Mouse (Mus musculus): ENCODE measurements at regions not wholly inside any gene's neighbourhood (a gene's known extent, or its start where the extent isn't known, plus 50 kb on each side); places are given as distances from the start of the nearest gene placed in this dataset.
"Not testable (repeated sequence)": the region's sequence is repeated elsewhere in the genome, so short reads cannot be mapped to it uniquely, and the experiment has no call there.

DNA sequence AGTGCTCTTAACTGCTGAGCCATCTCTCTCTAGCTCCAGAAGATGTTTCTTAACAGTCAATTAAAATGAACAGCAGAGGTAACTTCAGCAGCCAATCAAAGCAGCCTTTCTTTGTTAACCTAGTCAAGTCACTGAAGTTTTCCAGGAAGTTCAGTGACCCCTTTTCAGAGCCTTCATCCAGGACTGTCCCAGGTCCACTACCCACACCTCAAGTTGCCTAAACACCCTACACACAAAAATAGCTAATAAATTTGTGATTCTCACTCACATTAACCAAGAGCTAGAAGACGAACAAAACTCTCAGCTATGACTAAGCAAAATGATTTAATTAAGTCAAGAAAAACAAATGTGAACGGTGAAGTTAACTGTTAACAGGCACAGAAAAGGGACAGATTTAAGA lies 214.0 kb upstream of the Smim15 start:
- DNase-seq: peak in 1 of 2 experiments; percentile 25

DNA sequence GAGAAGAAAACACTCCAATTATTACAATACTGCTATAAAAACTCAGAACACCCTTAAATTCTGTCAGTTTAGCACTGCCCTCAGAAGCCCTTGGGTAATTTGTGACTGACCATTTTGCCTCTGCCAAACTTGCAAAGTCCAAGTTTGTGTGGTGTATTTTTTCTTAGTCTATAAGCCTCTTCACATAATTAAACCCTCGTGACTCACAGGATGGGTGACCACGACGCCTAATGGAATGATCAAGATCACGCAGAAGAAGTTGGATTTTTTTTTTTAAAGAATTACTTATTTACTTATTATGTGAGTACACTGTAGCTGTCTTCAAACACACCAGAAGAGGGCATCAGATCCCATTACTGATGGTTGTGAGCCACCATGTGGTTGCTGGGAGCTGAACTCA lies 214.4 kb upstream of the Smim15 start:
- peak in 1 of 2 experiments; percentile 48 for DNase-seq

DNA sequence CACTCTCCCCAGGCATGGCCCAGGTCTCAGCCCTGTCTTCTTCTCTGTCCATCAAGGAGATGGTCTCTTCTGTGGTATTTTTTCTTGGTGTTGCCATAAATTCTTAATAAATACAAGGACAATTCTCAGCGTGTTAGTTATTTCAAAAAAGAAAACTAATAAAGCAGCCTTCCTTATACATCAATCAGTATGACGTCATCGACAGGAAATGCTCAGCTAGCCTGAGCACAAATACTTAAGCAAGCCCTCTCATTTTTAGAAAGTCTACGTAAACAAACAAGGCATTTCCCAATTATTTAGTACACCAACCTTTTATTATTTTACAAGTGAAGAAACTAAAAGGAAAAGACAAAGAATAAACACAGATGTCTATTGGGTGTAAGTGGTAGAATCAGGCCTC lies 218.6 kb upstream of the Smim15 start:
- no peak for DNase-seq

DNA sequence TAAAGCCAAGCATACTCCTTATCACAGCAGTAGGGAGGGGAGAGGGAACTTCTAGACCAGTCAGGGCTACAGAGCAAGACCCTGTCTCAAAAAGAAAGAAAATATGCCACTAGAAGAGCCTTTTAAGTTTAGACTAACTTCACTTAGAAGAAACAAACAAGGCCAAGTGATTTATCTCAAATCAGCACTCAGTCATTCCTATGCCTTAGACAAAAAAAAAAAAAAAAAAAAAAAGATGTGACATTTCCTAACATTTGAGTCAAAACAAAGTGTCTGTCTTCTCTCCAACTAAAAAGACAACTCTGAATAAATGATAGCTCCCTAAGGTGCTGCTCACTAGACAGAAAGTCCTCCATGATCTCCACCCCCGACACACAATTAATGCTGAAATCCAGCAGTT lies 220.9 kb upstream of the Smim15 start:
- DNase-seq: no peak

DNA sequence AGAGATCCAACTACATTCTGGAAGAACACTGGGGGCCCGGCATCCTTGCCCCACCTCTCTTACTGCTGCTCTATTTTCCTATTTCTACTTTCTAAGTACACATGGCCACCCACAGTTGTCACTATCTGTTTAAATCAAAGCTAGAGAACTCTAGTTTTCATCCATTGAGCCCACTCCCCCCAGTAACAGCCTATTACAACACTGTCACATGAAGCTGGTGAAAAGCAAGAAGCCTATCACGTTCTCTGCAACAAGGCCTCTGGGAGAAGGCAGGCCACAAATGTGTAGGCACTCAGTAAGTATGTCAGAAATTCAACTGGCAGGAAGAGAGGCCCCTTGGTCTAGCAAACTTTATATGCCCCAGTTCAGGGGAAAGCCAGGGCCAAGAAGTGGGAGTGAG lies 222.0 kb upstream of the Smim15 start:
- no peak for DNase-seq

DNA sequence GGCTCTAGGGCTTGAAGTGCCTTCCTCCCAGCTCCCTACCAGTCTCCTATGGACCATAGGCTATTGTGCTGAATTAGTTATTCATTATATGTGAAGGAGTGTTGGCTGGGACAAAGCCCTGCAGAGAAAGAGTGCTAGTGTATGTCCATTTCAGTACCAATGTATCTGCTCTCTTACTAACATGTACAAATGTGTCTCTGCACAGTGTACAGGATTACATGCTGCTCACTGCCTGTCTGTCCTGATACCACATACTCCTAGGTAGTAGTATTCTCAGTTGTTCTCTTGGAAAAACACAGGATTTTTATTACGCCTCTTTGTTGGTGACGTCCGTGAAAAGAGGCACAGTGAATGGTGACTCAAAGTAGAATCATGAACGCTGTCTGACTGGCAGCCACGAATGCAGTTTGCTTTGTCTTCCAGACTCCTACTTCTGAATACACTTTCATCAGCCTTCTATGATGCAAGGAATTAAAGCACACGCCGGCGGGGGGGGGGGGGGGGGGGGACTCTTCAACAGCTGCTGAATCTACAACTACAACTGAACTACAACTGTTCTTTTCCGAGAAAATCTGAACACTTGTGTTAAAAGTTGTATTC lies 230.6 kb upstream of the Smim15 start:
- no peak for DNase-seq

DNA sequence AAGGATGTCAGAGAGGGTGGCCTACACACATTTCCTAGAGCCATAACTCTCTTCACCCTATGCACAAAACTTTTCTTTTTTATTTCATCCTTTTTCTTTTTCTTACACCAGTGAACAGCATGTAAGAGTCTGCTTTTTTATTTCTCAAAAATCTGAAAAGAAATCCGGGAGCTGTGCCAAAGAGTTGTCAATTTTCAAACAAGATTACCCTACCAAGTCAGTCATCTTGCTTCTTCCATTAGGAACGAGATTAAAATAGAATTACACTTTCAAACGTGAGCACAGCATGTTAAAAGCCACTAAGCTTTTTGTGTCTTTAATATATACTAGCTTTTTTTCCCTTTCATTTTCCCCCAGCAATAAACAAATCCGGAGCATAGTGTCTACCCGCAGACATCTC lies 232.2 kb upstream of the Smim15 start:
- DNase-seq: no peak

DNA sequence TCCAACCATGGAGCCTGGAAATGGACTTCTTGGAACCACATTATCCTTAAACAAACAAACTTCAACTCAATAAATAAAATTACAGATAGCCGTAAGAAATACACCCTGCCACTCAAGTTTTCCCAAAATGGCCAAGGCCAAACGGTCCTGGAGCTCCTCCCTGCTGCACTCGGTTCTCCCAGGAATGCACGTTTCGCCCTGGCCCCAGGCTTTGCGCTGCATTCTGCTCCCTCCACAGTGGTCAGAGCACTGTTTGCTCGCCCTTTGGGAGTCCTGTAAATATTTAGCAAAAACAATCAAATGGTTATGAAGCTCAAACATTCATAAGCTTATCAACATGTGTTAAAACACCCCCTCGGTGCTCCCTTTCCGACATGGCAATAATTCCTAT lies 233.4 kb upstream of the Smim15 start:
- DNase-seq: no peak

DNA sequence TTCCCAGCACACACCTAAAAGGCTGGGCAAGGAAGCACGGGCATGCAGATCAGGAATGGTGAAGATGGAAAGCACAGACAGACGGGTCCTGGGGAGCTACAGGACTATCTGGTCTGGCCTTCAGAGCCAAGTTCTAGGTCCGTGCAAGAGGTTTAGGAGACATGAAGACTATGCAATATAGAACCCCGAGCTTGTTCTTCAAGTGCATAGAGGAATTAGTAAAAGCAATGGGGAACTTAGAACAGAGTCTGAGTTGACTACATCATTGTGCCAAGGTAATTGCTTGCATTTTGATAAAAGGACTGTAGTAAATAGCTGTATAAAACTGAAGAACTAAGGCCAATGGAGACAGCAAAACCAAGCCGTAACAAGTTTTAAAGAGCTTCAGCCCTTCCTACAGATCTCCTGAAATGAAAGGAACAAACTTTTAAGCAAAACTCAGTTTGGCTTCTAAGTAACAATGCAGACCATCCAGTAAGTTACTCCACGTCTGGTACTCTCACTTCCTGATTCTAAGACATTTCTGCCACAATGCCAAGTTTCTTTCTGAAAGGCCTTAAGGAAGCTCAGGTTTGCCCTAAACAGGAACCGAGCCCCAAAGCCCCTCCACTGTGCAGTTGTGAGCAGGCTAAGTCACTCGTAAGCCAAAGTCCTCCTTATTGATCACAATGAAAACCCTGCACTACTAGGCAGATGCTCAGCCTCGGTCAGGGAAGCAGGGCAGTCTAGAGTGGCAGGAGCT lies 234.0 kb upstream of the Smim15 start:
- no peak for DNase-seq

DNA sequence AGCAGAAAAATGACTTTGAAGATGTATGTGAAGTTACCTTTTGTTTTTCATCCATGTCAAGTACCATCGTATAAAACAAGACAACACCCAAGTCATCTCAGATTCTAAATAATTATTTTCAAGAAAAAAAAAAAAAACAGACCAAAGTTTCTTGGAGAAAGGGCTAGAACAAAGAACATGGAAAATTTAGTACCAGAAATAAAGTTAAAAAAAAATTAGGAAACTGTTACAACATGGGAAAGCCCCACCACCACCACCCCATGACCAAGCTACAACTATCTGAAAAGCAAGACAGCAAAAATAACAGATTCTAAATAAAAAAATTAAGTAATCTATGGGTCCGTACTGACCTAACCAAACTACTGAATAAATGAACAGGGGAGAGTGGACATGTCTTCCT lies 235.3 kb upstream of the Smim15 start:
- DNase-seq: no peak

DNA sequence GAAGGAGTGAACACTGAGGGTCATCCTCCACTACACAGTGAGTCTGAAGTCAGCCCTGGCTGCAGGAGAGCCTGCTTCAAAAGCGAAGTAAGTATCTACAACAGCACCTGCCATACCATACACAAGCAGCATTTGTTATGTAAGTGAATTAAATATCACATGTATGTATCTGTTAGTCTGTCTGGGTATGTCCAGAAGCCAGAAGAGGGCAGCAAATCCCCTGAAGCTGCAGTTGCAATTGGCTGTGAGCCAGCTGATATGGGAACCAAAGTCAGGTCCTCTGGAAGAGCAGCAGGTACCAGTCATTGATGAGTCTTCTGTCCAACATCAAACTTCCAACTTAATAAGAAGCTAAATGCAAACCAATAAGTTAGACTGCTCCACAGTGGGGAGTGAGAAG lies 239.8 kb upstream of the Smim15 start:
- DNase-seq: peak in 1 of 2 experiments; percentile 34

DNA sequence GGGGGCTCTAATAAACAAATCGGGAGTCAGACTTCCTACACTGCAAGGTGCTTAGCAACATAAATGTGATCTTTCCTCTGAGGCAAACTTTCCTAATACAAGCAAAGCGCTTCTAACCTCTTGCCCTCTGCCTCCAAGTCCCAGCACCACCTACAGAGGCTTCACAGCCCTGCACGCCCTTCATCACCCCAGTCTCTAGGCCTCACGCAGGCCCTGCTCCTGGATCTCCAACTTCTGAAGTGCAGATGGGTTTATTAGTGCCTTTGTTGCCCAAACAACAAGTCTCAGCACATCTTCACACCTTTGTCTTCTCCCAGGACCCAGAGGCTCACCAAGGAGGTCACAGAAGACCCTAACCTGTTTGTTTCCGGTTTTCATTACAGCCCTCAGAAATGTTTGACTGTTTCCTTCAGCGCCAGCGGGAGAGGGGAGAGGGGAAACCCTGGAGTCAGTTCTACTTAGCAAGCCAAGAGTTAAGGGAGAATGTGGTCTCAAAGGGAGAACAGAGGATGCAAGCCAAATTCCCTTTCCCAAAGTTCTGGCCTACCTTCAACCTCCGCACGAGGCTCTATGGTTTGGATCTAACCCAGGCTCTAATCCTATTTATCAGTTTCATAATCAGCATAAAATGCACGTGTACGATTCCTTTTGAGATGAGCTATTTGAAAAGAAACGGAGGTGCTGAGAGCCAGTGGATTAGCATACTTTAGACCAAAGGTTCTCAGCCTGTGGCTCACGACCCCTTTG lies 244.9 kb upstream of the Smim15 start:
- DNase-seq: no peak

DNA sequence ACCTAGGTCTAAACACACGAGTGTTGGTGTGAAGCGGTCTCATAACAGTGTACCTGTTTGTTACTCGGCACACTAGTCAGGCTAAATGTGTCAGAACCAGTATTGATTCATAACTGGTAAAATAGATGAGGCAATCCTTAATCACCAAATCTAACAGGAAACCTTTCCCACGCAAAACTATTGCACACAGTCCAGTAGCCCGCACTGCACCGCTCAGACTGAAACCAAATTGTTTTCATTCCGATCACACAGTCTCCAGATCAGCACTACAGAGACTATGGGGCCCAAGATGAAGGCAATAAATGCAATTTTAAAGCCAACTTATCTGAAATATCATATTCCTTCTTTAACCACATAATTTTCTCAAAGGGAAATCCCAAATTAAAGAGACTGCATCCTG lies 246.1 kb upstream of the Smim15 start:
- DNase-seq: no peak

DNA sequence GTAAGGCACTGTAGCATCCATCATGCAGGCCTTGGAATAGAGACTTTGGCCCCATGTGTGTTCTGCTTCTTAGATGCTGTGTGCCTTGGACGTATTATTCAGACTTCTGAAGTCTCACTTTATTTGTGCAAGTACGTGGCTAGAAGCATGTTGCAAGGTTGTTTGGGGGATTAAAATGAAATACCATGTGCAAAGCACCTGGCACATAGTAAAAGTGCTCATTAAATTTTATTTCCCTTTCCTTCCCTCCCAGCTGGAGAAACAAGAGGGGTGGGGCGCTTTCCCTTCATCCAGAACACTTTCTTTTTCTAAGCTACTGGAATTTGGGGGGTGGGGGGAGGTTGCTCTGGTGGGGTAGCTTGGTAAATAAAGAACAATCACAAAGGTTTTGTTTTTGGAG lies 248.7 kb upstream of the Smim15 start:
- no peak for DNase-seq

DNA sequence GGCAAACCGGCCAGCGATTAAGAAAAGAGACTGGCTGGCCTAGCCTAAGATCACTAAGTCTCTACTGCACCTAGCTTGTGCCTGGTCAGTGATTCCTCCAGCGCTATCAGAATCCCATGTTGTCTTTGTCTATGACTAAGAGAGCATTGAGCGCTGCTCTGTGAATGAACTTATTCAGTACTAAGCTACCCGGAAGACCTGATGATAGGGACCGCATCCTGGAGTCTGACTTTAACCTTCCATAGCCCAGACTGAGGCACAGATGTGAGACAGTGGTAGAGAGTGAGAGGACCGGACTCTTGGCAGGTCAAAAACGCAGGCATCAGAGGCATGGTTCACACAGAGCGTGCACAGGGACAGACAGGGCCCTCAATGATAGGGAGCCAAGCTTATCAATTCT lies 252.5 kb upstream of the Smim15 start:
- no peak for DNase-seq

DNA sequence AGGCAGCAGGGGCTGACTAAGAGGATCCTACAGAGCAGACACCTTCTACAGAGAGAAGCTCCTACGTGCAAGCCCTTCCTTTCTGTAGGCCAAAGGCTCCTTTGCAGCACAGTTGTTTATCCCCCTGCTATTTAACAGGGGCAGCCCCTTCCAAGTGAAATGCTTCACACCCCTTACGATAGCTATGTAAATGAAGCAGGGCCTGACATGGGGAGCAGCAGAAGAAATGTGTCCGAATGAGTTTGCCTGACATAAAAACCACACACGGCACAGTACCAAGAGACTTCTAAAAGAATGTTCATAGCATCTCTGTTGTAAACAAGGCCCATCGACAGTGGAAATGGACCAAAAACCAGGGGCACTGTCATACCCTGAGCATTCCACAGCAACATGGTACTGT lies 259.3 kb upstream of the Smim15 start:
- DNase-seq: no peak

DNA sequence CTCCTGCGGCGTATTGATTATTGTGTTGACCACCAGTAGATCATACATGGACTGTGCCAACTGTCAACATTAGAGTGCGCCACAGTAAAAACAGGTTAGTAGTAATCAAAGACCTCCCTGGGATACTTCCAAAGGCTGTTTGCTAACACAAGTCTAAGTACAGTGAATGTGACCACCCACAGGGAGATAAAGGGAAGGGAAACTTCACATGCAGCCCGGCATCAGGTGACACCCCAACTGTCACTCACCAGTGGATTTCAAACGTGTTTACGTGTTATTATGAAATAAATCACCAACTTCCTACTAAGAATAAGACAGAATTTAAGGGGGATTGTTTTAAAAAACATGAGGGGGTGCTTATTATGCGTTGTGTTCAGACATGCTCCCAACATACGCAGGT lies 262.5 kb upstream of the Smim15 start:
- DNase-seq: no peak

DNA sequence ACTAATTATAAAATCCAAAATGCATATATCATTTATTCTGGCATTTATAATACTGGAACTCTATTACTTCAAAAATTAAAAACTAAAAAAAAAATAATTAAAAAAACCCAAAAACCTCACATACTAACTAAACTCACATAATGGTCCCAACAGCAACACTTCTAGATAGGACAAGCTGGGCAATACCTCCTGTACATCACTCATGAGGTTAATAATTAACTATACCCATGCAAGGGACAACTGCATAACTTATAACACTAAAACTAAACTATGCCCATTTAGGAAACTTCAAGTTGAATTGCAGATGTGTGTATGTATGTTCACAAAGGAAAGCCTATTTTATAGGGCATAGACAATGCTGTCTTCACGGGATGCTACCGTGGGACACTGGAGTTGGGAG lies 263.0 kb upstream of the Smim15 start:
- DNase-seq: no peak

DNA sequence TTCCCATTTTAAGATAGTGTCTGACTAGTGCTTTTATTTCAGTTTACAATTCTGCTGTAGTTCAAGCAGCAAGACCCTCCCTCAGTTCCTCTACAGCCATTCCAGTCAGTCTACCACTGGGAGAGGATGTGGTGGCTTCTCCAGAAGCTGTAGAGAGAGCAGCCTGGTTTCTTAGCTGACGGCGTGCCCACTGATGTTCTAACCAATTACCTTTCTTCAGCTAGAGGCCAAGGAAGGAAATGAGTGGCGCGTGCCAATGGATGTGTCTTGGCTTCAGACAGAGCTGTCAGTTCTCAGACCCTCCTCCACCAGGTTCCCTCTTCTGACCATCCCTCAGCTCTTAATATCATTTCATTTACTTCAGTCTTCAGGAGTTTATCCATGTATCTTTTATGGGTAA lies 264.7 kb upstream of the Smim15 start:
- no peak for DNase-seq

DNA sequence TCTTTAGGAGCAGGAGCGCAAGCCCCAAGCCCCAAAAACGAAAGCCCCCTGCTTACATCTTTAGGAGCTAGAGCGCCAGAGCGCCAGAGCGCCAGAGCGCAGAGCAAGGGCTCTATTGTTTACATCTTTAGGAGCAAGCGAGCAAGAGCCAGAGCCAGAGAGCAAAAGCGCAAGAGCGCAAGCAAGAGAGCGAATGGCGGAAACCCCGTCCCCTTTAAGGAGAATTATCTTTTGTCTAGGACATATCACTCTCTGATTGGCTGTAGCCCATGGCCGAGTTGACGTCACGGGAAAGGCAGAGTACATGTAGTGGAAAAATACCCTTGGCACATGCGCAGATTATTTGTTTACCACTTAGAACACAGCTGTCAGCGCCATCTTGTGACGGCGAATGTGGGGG lies 269.7 kb upstream of the Smim15 start:
- not testable (repeated sequence) for DNase-seq

DNA sequence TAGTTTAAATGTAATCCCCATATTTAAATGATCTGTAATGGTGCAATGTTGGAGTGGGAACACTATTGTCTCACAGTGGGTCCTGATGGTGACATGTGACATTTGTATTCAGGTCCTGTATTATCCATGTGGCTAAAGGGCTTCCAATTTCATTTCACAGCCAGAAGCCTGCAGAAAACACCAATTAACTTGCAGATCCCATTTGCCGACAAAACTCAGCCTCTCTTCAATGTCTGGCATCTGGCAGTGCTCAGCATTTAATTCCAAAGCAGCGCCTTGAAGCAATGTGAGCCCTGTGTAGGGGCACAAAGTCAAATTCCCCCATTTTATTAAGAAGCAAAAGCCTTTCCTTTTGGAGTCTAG lies 277.0 kb upstream of the Smim15 start:
- DNase-seq: no peak

DNA sequence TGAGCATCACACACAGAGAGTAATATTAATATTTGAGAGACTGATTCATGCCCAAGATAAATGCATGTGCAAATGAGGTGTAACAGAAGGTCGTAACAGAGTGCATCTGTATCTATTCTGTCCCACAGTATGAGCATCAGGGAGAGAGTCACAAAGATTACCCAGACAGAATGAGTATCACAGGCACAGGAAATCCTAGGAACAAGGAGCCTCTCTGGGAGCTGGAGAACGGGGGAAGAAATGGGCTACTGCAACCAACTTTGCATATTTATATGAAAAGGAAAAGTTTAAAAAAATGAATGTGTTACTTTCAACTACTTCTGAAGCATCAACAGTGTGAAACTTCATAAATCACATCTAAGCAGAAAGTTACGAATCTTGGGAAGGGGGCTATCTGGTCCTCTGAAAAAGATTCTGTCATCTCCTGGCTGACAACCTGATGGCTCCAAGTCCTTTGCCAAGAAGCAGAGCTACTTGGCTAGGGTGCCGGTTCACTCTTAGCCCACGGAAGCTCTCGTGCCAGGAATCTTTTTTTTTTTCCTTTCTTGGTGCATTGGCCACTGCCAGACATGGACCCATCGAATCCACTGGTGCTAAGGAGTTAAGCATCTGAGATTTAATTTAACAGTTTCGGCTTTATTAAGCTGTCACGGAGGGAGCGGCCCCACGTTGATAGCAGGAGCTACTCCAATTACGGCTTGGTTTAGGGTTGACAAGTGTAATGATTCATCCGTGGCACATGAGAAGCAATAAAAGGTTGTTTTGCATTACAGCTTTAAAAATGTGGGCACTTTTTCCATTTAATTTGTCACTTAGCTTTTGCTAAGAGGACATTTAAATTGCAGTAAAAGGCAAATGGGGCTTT lies 277.6 kb upstream of the Smim15 start:
- no peak for DNase-seq

DNA sequence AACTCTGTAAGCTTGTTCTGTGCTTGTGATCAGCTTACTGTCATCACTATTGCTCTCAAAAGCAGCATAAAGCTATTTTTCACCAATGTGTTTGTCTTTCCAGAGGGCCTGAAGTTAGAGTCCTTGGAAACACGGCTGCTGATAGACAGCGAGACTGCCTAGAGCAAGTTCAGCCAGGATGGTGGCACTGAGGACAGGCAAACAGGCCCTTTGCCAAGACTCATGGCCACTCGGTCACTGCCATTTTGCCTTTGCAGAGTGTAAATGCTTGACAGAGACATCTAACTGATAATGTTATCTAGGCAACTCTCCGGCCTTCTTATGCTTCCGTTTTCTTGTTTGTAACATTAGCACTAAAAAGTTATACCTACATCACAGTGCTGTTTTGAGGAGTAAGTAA lies 280.3 kb upstream of the Smim15 start:
- no peak for DNase-seq

Data from kidney, postnatal 36 days (tissue).